Comparison of ENCODE assay signal across 10 mouse cellular contexts in the genomic region with DNA sequence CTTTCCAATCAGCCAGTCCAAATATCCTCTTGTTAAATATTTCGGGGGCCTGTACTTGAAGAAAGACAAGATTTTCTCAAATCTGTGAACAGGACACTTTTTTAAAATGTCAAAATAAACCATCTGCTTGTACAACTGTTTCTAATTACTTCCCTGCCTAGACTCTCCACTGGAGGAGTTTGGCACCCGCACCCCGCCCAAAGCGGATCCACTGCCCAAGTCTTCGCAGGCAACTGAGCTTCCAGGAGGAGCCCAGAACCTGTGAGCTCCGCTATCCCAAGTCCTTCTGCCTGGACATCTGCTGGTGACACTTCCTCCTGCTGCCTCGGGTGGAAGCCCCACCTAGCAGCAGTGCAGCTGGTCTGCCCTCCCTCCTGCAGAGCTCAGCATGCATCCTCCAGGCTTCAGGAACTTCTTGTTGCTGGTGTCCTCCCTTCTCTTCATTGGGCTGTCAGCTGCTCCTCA. TPM values are rescaled to one million over a fixed set of nuclear protein-coding genes. Genes with fewer than 3 reads are reported as not detected.
DNase-seq lines count a peak whose midpoint lies in the region; ATAC-seq lines count a peak whose summit lies in the region.
"Had no signal": no experiment of that assay in that cellular context is flagged by ENCODE, and none has a peak within 500 bp of the region (broad histone marks: within the 10 kb centered on the region; RNA-seq: fewer than 3 reads in every experiment).

A gene (plus strand): TSS at position 51 of the 465 bp plus-strand sequence.

- intact Hi-C loops in heart, postnatal 36 days (cut with DNase I), result loop anchor here (10.0 kb wide), 1 partner anchor 125 kb away; no protein-coding TSS in a partner anchor

- no peak within 1 kb of the TSS for H3K4me3 ChIP-seq in limb, embryonic 12.5 days (replicated peaks)

- ATAC-seq in frontal cortex, adult (ENCODE audit: low TSS enrichment), result peak; percentile 84
- peak; percentile 31; the same call in 1 of the 2 replicates for ATAC-seq in limb, embryonic 12.5 days (ENCODE audit: insufficient number of reproducible peaks, insufficient read depth, low FRiP score, low TSS enrichment, low read depth)

- H3K27ac ChIP-seq in limb, embryonic 12.5 days, result no peak within 1 kb of the TSS

- 25% methylated on average over 7 of the region's 7 CpGs for WGBS in limb, embryonic 12.5 days

- H3K36me3 ChIP-seq in limb, embryonic 12.5 days, result no peaks in the 10 kb centered on the region
- H3K36me3 ChIP-seq: G1E had no signal

- H3K9ac ChIP-seq in limb, embryonic 12.5 days (replicated peaks), result no peak within 1 kb of the TSS

- peak; percentile 8 for DNase-seq in urinary bladder, postnatal 14 days (ENCODE audit: low spot score)
- no peak for DNase-seq in urinary bladder, adult 2 months (ENCODE audit: low spot score)
- DNase-seq in heart, postnatal 36 days, result peak; percentile 22 to 30
- no peak for DNase-seq in yolk sac, embryonic 10.5 days (ENCODE audit: low spot score)
- DNase-seq in lung, postnatal 25 days (ENCODE audit: low spot score), result no peak
- DNase-seq in kidney, adult 18-20 months, result no peak

- H3K4me2 ChIP-seq in limb, embryonic 12.5 days, result peak within 1 kb of the TSS; percentile 8; the same call in 1 of the 2 replicates

- H3K27me3 ChIP-seq in limb, embryonic 12.5 days, result no peaks in the 10 kb centered on the region

- no peaks in the 10 kb centered on the region for H3K9me3 ChIP-seq in limb, embryonic 12.5 days

- H3K4me1 ChIP-seq in limb, embryonic 12.5 days (replicated peaks), result 0 out of 2 replicates have a peak, but pooled peaks cover 4% of the 10 kb centered on the region

RNA-seq across cellular contexts. Expression of the gene that starts here (rescaled TPM):
- 7.5 and 11.7 TPM in 2 replicates for polyA plus RNA-seq in urinary bladder, adult 2 months (2012; rRNA removed)
- 1 to 10 TPM; 4.5 to 6.2 TPM for total RNA-seq in heart, postnatal 36 days (2021)
- 0.06 and 0.10 TPM in 2 replicates for polyA plus RNA-seq in limb, embryonic 12.5 days (2016; fragmentation: Nextera tagmentation; extraction: Ambion mirVana)
- total RNA-seq: hematopoietic stem cell, adult 5-6 weeks had no signal
- polyA plus RNA-seq: G1E had no signal

Comparison
In these comparisons a context has a peak if more than half of its experiments do, and no peak if none do; other contexts are left out.
1. DNase-seq: peak in urinary bladder, postnatal 14 days (single experiment) and heart, postnatal 36 days (2 of 2); none in urinary bladder, adult 2 months (single experiment), yolk sac, embryonic 10.5 days (single experiment), lung, postnatal 25 days (single experiment) and kidney, adult 18-20 months (single experiment).
2. Peak in ATAC-seq and H3K4me2 ChIP-seq in limb, embryonic 12.5 days; RNA of the gene not detected or under 1 TPM.